ENCODE assay signal across 16 mouse cellular contexts in the genomic region with DNA sequence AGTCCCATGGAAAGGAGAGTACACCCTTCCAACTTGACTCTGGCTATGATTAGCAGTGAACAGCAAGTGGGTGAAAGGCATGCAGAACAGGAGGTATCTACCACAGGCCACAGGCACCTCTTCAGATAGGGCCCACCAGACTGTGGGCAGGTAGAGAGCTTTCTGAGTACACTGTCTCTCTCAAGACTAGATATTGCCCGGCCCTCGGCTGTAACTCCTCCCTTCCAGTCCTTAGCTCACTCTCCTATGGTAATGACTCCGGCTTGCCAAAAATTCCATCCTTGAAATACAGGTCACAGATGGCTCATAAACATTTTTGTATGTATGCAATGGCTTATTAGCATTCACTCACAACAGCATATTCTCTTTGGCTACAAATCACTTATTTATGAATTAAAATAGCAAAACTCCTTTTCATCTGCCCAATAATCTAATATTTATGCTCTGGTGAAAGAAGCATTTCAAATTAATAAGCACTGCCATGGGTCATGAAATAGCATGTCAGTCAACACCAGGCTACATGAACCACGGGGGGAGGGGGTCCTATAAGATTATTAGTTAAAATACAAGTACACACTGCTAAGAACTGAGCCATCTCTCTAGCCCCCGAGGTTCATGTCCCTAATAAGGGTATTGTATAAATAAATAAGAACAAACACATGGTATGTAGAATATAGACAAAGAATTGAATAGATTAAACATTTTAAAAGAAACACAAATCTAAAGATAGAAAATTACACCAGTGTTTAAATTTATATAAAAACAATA.
"Had no signal": no experiment of that assay in that cellular context is flagged by ENCODE, and none has a peak within 500 bp of the region (broad histone marks: within the 10 kb centered on the region; RNA-seq: fewer than 3 reads in every experiment).

No protein-coding gene starts in this region.

- H3K9me3 ChIP-seq: limb, embryonic 12.5 days; liver, embryonic 15.5 days; megakaryocyte, embryonic 14.5 days; neural tube, embryonic 15.5 days had no signal

- DNase-seq: kidney, adult 8-10 months; kidney, postnatal 25 days; lung, postnatal 10 days; right cerebral cortex, adult 18-20 months; right cerebral cortex, postnatal 25 days; thymus, postnatal 4 days had no signal

- H3K4me2 ChIP-seq: limb, embryonic 12.5 days; liver, embryonic 11.5 days; liver, embryonic 15.5 days; neural tube, embryonic 15.5 days had no signal

- ATAC-seq: inflammation-experienced regulatory T-cells, adult 6 months; intestine, postnatal 0 days had no signal

- H3K4me1 ChIP-seq: neural tube, embryonic 15.5 days had no signal

- H3K9ac ChIP-seq: limb, embryonic 12.5 days; liver, embryonic 15.5 days; neural tube, embryonic 15.5 days had no signal

- H3K36me3 ChIP-seq: limb, embryonic 12.5 days; liver, embryonic 15.5 days; neural tube, embryonic 15.5 days had no signal

- H3K27me3 ChIP-seq: limb, embryonic 12.5 days; liver, embryonic 15.5 days; megakaryocyte, embryonic 14.5 days; neural tube, embryonic 15.5 days had no signal

- H3K4me3 ChIP-seq: left cerebral cortex, adult 2 months; limb, embryonic 12.5 days; liver, embryonic 15.5 days; megakaryocyte, embryonic 14.5 days; myocyte; neural tube, embryonic 15.5 days had no signal

- H3K27ac ChIP-seq: left cerebral cortex, adult 2 months; limb, embryonic 12.5 days; liver, embryonic 15.5 days; macrophage; neural tube, embryonic 15.5 days had no signal
